Mouse (Mus musculus): Measurements from ENCODE around the gene 4921507P07Rik. TPM values are rescaled to one million over a fixed set of nuclear protein-coding genes. Genes with fewer than 3 reads are reported as not detected.

Gene 4921507P07Rik
- polyA plus RNA-seq, 1 experiment from 2014 or later: 3.0 TPM

DNA sequence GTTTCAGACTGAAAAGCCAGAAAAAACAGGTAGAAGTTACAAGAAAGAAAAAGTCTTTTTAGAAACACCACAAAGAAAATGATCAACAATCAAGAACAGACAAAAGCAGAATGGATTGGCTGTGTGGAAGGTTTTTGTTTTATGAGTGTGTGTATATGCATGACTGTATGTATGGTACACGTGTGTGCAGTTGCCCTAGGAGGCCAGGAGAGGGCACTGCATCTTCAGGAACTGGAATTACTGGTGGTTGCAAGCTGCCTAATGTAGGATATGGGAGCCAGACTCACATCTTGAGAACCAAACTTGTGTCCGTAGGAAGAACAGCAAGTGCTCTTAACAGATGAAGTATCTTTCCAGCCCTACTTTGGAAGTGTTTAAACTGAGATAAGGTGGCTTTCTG is 2.1 kb downstream of the 4921507P07Rik start:
- Histone ChIP-seq H3K36me3 (ENCODE audit: control insufficient read depth, insufficient read depth, low read length) (no peaks in the 10 kb centered on the region), H3K27me3 (replicated peaks; ENCODE audit: control insufficient read depth, insufficient read depth, low read length) (no peaks in the 10 kb centered on the region), H3K4me3 (ENCODE audit: low read length) (no peak overlapping the region), H3K9ac (ENCODE audit: low read depth, low read length) (no peak overlapping the region), H3K4me2 (ENCODE audit: low read length) (no peak overlapping the region), H3K4me1 (ENCODE audit: control insufficient read depth, insufficient read depth, low read depth, low read length) (no peaks in the 10 kb centered on the region; the same call in 1 of the 2 replicates), H3K9me3 (ENCODE audit: control insufficient read depth, low read length) (no peaks in the 10 kb centered on the region), H3K27ac (ENCODE audit: low read depth, low read length) (no peak overlapping the region)
- 87% methylated on average over 2 of the region's 2 CpGs for WGBS
- ATAC-seq: no peak

DNA sequence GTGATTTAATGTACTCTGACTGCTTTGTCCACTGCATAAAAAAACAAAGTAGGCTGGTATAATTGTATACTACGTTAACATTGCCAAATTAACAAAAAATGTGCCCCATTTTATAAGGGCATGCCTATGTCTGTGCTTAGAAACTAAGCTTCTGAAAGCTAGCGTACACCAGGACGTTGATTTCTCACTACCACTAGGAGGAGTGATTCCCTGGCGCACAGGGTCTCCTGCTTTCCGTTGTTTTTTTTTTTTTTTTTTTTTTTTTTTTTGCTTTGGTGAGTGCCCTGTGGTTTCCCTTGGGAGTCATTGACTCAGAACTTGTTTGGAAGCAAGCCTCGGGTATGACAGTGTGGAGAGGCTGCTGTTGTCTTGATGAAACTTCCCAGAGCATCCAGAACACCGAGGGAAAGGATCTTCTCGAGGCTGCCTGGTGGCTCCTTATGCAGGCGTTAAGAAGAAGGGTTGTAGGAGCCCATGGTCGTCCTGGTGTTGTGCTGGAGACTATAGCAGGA is 3.0 kb downstream of the 4921507P07Rik start:
- Histone ChIP-seq H3K27me3 (replicated peaks; ENCODE audit: control insufficient read depth, insufficient read depth, low read length) (no peaks in the 10 kb centered on the region), H3K4me1 (ENCODE audit: control insufficient read depth, insufficient read depth, low read depth, low read length) (no peaks in the 10 kb centered on the region; the same call in 1 of the 2 replicates), H3K27ac (ENCODE audit: low read depth, low read length) (no peak overlapping the region), H3K4me2 (ENCODE audit: low read length) (no peak overlapping the region), H3K4me3 (ENCODE audit: low read length) (no peak overlapping the region), H3K36me3 (ENCODE audit: control insufficient read depth, insufficient read depth, low read length) (no peaks in the 10 kb centered on the region), H3K9ac (ENCODE audit: low read depth, low read length) (no peak overlapping the region), H3K9me3 (ENCODE audit: control insufficient read depth, low read length) (no peaks in the 10 kb centered on the region)
- WGBS: 70% methylated on average over 10 of the region's 10 CpGs
- no peak for ATAC-seq

DNA sequence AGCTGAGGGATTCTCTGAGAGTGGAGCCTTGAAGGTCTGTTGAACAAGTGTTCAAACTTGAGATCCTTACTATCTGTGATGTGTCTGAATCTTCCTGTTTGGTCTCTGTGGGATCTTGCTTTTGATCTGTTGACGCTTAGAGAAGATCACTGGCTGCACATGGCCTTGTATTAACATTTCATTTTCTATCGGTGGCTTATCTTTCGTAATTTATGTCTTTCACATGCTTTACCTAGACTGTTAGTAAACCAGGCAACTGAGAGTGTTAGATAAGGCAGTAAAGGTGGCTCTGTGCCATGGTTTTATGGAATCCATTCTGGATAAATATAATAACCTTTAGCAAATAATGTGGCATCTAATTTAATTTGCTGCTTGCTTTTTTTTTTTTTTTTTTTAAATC is 6.2 kb downstream of the 4921507P07Rik start:
- Histone ChIP-seq H3K9me3 (ENCODE audit: control insufficient read depth, low read length) (no peaks in the 10 kb centered on the region), H3K27me3 (replicated peaks; ENCODE audit: control insufficient read depth, insufficient read depth, low read length) (no peaks in the 10 kb centered on the region), H3K4me2 (ENCODE audit: low read length) (no peak overlapping the region), H3K4me3 (ENCODE audit: low read length) (no peak overlapping the region), H3K9ac (ENCODE audit: low read depth, low read length) (no peak overlapping the region), H3K36me3 (ENCODE audit: control insufficient read depth, insufficient read depth, low read length) (no peaks in the 10 kb centered on the region), H3K4me1 (ENCODE audit: control insufficient read depth, insufficient read depth, low read depth, low read length) (no peaks in the 10 kb centered on the region), H3K27ac (ENCODE audit: low read depth, low read length) (no peak overlapping the region)
- WGBS: 87% methylated on average over 3 of the region's 3 CpGs
- no peak for ATAC-seq

DNA sequence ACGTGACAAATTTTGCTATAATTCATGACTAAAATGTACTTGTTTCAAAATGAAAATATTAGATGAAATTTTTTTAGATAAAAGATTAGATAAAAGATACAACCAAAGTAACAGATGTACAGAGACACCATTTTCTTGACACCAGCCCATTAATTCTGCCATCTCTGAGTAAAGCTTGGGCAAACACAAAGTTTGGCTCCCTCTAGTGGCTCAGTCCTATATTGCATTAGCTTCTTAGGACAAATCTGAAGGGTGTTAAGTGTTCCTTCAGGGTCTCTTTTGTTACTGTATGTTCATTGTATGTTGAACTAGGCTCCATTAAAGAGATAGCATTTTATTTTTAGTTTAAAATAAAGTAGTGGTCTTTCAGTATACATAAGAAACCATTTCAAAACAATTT is 8.2 kb downstream of the 4921507P07Rik start:
- Histone ChIP-seq H3K9ac (ENCODE audit: low read depth, low read length) (no peak overlapping the region), H3K4me1 (ENCODE audit: control insufficient read depth, insufficient read depth, low read depth, low read length) (no peaks in the 10 kb centered on the region), H3K36me3 (ENCODE audit: control insufficient read depth, insufficient read depth, low read length) (no peaks in the 10 kb centered on the region), H3K27me3 (replicated peaks; ENCODE audit: control insufficient read depth, insufficient read depth, low read length) (no peaks in the 10 kb centered on the region), H3K4me3 (ENCODE audit: low read length) (no peak overlapping the region), H3K27ac (ENCODE audit: low read depth, low read length) (no peak overlapping the region), H3K9me3 (ENCODE audit: control insufficient read depth, low read length) (no peaks in the 10 kb centered on the region), H3K4me2 (ENCODE audit: low read length) (no peak overlapping the region)
- WGBS: 98% methylated on average over 1 of the region's 1 CpGs
- ATAC-seq: no peak

DNA sequence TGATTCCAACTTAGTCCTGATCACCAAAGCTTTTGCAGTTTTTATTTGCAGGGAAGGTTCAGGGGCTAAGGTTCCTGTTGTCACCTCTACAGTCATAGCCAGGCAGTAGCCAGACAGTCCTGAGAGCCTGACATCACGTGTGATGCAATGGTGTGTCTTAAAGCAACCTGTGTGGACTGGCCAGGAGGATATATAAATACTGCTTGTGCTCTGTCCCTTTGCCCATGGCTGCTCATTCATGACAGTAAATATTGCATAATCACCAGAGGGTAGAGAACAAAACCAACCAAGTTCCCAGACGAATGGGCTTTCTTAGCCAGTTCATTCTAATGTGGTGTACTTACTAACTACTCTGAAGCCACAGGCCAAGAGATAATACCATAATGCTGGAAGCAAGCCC is 9.0 kb downstream of the 4921507P07Rik start:
- H3K4me2 ChIP-seq (ENCODE audit: low read length): no peak overlapping the region
- H3K36me3 ChIP-seq (ENCODE audit: control insufficient read depth, insufficient read depth, low read length): no peaks in the 10 kb centered on the region
- no peaks in the 10 kb centered on the region for H3K9me3 ChIP-seq (ENCODE audit: control insufficient read depth, low read length)
- no peaks in the 10 kb centered on the region for H3K4me1 ChIP-seq (ENCODE audit: control insufficient read depth, insufficient read depth, low read depth, low read length)
- no peaks in the 10 kb centered on the region for H3K27me3 ChIP-seq (replicated peaks; ENCODE audit: control insufficient read depth, insufficient read depth, low read length)
- no peak overlapping the region for H3K4me3 ChIP-seq (ENCODE audit: low read length)
- H3K9ac ChIP-seq (ENCODE audit: low read depth, low read length): no peak overlapping the region
- no peak overlapping the region for H3K27ac ChIP-seq (ENCODE audit: low read depth, low read length)
- ATAC-seq: no peak
- WGBS: 89% methylated on average over 2 of the region's 2 CpGs

DNA sequence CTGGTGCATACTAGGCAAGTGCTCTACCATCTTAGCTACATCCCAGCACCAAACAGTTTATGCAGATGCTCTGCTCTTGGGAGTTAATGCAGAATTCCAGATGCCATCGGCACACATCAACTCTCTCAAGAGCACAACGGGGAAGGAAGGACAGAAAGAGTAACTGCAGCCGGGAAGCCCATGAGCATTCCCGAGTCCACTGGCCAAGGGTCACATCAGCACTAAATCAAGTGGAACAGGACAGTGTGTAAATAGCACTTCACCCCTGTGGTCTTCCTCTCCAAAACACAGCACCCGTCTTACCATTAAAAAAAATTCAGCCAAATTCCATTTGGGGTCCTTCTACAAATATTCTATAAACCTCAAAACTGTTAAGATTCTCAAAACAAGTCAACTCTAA is 10.1 kb downstream of the 4921507P07Rik start:
- Histone ChIP-seq H3K27me3 (replicated peaks; ENCODE audit: control insufficient read depth, insufficient read depth, low read length) (no peaks in the 10 kb centered on the region), H3K4me1 (ENCODE audit: control insufficient read depth, insufficient read depth, low read depth, low read length) (no peaks in the 10 kb centered on the region), H3K9ac (ENCODE audit: low read depth, low read length) (no peak overlapping the region), H3K27ac (ENCODE audit: low read depth, low read length) (no peak overlapping the region), H3K36me3 (ENCODE audit: control insufficient read depth, insufficient read depth, low read length) (no peaks in the 10 kb centered on the region), H3K4me3 (ENCODE audit: low read length) (no peak overlapping the region), H3K4me2 (ENCODE audit: low read length) (no peak overlapping the region), H3K9me3 (ENCODE audit: control insufficient read depth, low read length) (no peaks in the 10 kb centered on the region)
- ATAC-seq: no peak
- WGBS: 84% methylated on average over 5 of the region's 5 CpGs

DNA sequence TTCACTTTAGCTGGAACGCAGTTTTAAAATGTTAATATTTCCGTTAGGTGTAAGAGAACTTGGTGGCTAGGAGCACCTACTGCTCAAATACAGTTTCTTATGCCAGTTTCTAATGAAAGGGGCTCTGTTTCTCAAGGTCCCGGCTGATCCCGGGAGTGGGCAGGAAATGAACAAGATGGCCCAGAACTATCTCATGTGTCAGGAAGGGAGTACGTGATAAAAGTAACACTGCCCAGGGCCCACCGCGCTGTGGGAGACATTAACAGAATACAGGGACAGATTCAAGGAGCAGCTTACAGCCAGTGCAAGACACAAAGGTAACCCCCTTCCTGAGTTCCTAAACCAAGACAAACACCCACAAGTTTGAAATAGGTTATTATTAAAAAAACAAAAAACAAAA is 10.7 kb downstream of the 4921507P07Rik start:
- 87% methylated on average over 7 of the region's 7 CpGs for WGBS
- no peaks in the 10 kb centered on the region for H3K4me1 ChIP-seq (ENCODE audit: control insufficient read depth, insufficient read depth, low read depth, low read length)
- no peak for ATAC-seq

DNA sequence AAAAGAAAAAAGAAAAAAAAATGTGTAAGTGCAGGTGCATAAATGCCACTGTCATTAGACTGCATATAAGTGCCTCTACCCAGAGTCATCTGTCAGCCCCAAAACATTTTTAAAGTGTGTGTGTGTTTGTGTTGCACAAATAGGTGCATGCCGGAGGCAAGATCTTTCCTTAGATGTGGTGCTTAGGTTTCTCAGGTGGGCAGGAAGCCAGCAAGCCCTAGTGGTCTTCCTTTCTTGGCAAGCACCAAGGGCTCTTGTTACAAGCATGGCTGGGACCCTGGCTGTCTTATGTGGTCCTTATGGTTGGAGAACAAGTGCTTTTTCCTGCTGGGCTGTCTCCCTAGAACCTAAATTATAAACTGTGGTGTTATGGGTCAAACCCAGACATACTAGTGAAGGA is 24.8 kb downstream of the 4921507P07Rik start:
- H3K27me3 ChIP-seq (replicated peaks; ENCODE audit: control insufficient read depth, insufficient read depth, low read length): no peaks in the 10 kb centered on the region
- 83% methylated on average over 1 of the region's 1 CpGs for WGBS
- 0 out of 2 replicates have a peak, but pooled peaks cover 2% of the 10 kb centered on the region for H3K36me3 ChIP-seq (ENCODE audit: control insufficient read depth, insufficient read depth, low read length)
- no peak overlapping the region for H3K9ac ChIP-seq (ENCODE audit: low read depth, low read length)
- ATAC-seq: no peak
- H3K4me2 ChIP-seq (ENCODE audit: low read length): no peak overlapping the region
- no peak overlapping the region for H3K27ac ChIP-seq (ENCODE audit: low read depth, low read length)
- H3K9me3 ChIP-seq (ENCODE audit: control insufficient read depth, low read length): no peaks in the 10 kb centered on the region
- H3K4me1 ChIP-seq (ENCODE audit: control insufficient read depth, insufficient read depth, low read depth, low read length): peaks cover 3% of the 10 kb centered on the region
- no peak overlapping the region for H3K4me3 ChIP-seq (ENCODE audit: low read length)

More for the DNA sequence above, 10.7 kb downstream of the 4921507P07Rik start:
- H3K9me3 ChIP-seq (ENCODE audit: control insufficient read depth, low read length): no peaks in the 10 kb centered on the region
- H3K27me3 ChIP-seq (replicated peaks; ENCODE audit: control insufficient read depth, insufficient read depth, low read length): no peaks in the 10 kb centered on the region
- H3K27ac ChIP-seq (ENCODE audit: low read depth, low read length): no peak overlapping the region
- no peak overlapping the region for H3K4me2 ChIP-seq (ENCODE audit: low read length)
- H3K36me3 ChIP-seq (ENCODE audit: control insufficient read depth, insufficient read depth, low read length): no peaks in the 10 kb centered on the region
- H3K4me3 ChIP-seq (ENCODE audit: low read length): no peak overlapping the region
- no peak overlapping the region for H3K9ac ChIP-seq (ENCODE audit: low read depth, low read length)

DNA sequence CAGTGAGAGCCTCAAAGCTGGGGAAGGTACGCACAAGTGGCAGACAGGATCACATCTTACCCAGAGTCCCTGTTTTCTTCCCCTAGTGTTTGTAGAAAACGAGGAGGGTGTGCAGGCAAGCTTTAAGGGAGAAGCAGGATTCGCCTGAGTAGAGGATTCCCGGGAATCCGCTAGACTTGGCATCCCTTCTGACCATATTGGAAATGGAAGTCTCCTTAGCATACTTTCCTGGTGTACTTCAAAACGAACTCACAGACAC is 29.5 kb downstream of the 4921507P07Rik start:
- peak overlapping the region; percentile 80 for H3K9ac ChIP-seq (ENCODE audit: low read depth, low read length)
- H3K4me3 ChIP-seq (ENCODE audit: low read length): peak overlapping the region; percentile 88
- peak overlapping the region; percentile 73 for H3K4me2 ChIP-seq (ENCODE audit: low read length)
- no peak for ATAC-seq
- no peaks in the 10 kb centered on the region for H3K9me3 ChIP-seq (ENCODE audit: control insufficient read depth, low read length)
- no peaks in the 10 kb centered on the region for H3K27me3 ChIP-seq (replicated peaks; ENCODE audit: control insufficient read depth, insufficient read depth, low read length)
- peak overlapping the region; percentile 89 for H3K27ac ChIP-seq (ENCODE audit: low read depth, low read length)
- peaks cover 6% of the 10 kb centered on the region for H3K36me3 ChIP-seq (ENCODE audit: control insufficient read depth, insufficient read depth, low read length)
- WGBS: 5% methylated on average over 6 of the region's 6 CpGs
- peaks cover 8% of the 10 kb centered on the region for H3K4me1 ChIP-seq (ENCODE audit: control insufficient read depth, insufficient read depth, low read depth, low read length)

All from hindbrain, embryonic 16.5 days (tissue).